Mouse (Mus musculus) fibroblast of lung, adult 2 months (primary cell): ENCODE results near the gene Cfap298.

ENCODE experiments used
- DNase-seq: peaks from one replicate; pipeline ENCODE4 v3.0.0-alpha.2; 2011; ENCODE audit warnings: low read depth

Gene Cfap298

GRCm38 (mm10) chr16:90911766-90912165 is 23.1 kb downstream of the Cfap298 start:
- DNase-seq = peak; percentile 82

- no peak for DNase-seq
Measured at GRCm38 (mm10) chr16:90910855-90911533, 23.9 kb downstream of the Cfap298 start.

GRCm38 (mm10) chr16:90907250-90907649 is 27.7 kb downstream of the Cfap298 start:
- no peak for DNase-seq

- DNase-seq = no peak
Measured at GRCm38 (mm10) chr16:90903300-90903699, 31.6 kb downstream of the Cfap298 start.

GRCm38 (mm10) chr16:90901364-90901763 is 33.5 kb downstream of the Cfap298 start:
- DNase-seq = no peak

GRCm38 (mm10) chr16:90899498-90899897 is 35.4 kb downstream of the Cfap298 start:
- DNase-seq = no peak

GRCm38 (mm10) chr16:90897651-90898050 is 37.3 kb downstream of the Cfap298 start:
- DNase-seq = no peak

- no peak for DNase-seq
Measured at GRCm38 (mm10) chr16:90893792-90894191, 41.1 kb downstream of the Cfap298 start.

- DNase-seq = no peak
Measured at GRCm38 (mm10) chr16:90893019-90893418, 41.9 kb downstream of the Cfap298 start.

GRCm38 (mm10) chr16:90892081-90892480 is 42.8 kb downstream of the Cfap298 start:
- no peak for DNase-seq

GRCm38 (mm10) chr16:90891601-90892000 is 43.3 kb downstream of the Cfap298 start:
- DNase-seq = no peak

- DNase-seq = no peak
Measured at GRCm38 (mm10) chr16:90890683-90891082, 44.2 kb downstream of the Cfap298 start.

GRCm38 (mm10) chr16:90885781-90886565 is 48.9 kb downstream of the Cfap298 start:
- peak; percentile 95 for DNase-seq

- DNase-seq = no peak
Measured at GRCm38 (mm10) chr16:90885351-90885750, 49.6 kb downstream of the Cfap298 start.

GRCm38 (mm10) chr16:90882501-90882977 is 52.4 kb downstream of the Cfap298 start:
- peak; percentile 86 for DNase-seq

GRCm38 (mm10) chr16:90878135-90878860 is 56.6 kb downstream of the Cfap298 start:
- DNase-seq = no peak
